Mouse (Mus musculus) cerebellum, postnatal 36 days (tissue): ENCODE results near the gene Asb15.

Experiments
- DNase-seq, 2 experiments: peaks; one replicate each; pipeline ENCODE4 v3.0.0; 2021 to 2022; ENCODE audit warnings: mixed read lengths in 2 of 2

Gene Asb15

DNA sequence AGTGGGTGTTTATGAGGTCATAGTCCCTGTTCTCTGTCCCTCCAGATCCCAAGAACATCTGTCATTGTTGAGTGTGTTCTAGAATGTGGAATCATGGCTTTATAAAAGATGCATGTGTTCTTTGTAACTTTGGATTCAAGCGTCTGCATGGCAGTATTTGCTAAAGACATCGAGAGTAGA lies at the start of gene Asb15:
Gene Asb15, plus strand, starts transcription at position 81 of the 180 bp plus-strand sequence.
- DNase-seq: no peak

DNA sequence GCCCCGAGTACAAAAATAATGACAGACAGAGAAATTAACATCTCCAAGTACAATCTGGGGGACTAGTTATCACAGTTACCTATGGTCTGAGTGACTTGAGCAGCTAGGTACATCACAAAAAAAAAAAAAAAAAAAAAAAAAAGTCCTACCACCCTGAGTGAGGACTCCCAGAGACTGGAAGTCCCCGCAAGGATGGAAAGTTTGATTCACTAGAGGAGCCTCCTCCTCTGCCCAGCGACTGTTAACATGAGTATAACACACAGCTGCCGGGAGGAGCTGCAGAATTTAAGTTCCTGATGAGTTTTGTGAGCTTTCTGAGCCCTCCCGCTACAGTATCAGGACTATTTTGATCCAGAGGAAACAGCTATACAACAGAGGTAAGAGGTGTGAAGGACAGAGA lies 41.4 kb upstream of the Asb15 start:
- no peak for DNase-seq

GRCm38 (mm10) chr6:24490341-24490740 lies 37.6 kb upstream of the Asb15 start:
- DNase-seq: no peak

DNA sequence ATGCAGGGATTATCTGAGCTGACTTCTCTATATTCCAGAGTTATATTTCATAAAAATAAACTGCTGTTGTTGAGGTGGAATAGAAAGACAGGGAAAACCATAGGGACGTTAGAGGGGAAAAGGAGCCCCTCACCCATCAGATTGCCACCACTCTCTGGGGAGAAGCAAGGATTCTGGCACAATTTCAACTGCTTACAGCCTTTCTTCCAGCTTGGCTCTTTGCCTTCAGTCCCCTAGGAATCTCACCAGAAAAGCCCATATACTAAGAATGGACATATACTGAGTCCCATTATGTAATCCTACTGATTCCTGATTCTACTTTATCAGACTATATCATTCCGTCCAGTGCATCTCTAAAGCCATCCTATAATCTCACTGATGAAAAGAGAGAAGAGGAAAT lies 23.8 kb upstream of the Asb15 start:
- no peak for DNase-seq

- DNase-seq: peak; percentile 34 to 45
These were observed 13.2 kb upstream of the Asb15 start, which contains the start of gene Iqub for GRCm38 (mm10) chr6:24514552-24515284. Gene Iqub (minus strand): TSS chr6:24515067.

DNA sequence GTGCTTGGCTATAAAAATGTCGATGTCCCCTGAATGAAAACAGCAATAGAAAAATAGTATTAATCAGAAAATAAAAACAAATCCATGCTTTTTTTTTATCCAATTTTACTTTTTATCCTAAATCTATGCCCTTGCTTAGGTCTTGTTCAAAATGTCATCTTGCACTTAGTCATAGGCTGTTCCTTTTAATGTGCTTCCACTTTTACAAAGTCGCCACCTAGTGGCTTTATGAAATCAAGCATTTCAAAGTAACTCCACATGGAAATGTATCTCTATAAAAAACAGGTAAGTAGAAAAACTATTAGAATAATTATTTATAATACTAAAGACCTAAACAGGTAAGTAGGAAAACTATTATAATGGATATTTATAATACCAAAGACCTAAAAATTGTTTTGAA lies 11.7 kb upstream of the Asb15 start:
- no peak for DNase-seq

- DNase-seq: no peak
These were observed 2.2 kb upstream of the Asb15 start for GRCm38 (mm10) chr6:24525705-24526104.

GRCm38 (mm10) chr6:24527155-24528063 lies 535 bp upstream of the Asb15 start, which contains the start of gene Ndufa5:
Gene Ndufa5 (minus strand): TSS chr6:24528013.
- peak; percentile 90 to 95 for DNase-seq

- peak; percentile 26 to 64 for DNase-seq
These were observed 2.2 kb downstream of the Asb15 start for GRCm38 (mm10) chr6:24530166-24530565.

GRCm38 (mm10) chr6:24530711-24531420 lies 2.9 kb downstream of the Asb15 start:
- peak in 1 of 2 experiments; percentile 10 for DNase-seq

DNA sequence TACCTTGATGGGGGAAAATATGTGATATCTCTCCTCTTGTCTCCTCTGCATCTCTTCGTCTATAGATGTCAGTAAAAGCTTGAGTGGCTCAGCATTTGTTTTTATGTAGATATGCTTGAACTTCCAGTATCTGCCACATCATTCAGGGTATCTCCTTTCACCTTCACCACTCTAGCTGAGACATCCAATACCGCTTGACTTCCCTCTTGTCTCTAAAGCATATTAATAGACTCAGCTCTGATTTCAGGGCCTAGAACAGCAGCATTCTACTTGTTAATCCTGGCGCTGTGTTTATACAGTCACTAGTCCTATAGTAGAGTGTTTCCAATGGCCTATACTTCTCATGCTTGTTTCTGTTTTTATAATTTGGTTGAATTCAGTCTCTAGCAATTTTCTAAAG lies 4.9 kb downstream of the Asb15 start:
- no peak for DNase-seq

DNA sequence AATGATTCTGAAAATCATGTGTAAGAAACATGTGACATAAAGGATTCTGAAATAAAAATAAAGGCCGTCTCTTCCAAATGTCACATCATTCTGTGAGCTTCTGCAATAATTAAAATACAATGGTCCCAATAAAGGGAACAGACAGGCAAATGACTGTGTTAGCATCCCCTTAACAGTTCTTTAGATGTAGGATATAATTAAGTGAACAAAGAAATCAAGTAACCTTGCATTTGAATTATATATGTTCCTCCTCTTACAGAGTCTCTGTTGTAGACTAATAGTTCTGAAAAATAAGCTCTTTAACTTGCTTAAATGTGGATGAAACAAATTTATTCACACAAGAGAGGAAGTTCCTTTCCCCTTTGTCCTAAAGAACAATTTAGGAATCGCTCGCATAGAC lies 10.5 kb downstream of the Asb15 start:
- DNase-seq: no peak

DNA sequence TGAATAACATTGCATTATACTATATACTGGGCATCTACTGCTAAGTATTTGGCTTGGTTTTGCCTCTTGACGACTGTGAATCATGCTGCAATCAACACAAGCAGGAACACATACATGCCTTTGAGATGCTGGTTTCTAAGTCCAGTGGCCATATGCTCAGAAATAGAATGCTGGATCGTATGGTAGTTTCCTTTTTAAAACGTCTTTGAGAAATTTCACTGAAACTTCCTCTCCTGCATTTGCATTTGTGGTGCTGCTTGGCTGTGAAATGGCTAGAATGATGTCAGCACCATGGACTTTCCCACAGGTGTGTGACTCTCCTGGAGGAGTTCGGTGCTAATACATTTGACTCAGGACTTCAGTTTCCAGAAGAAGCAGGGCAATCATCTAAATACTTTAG lies 12.2 kb downstream of the Asb15 start:
- DNase-seq: no peak

DNA sequence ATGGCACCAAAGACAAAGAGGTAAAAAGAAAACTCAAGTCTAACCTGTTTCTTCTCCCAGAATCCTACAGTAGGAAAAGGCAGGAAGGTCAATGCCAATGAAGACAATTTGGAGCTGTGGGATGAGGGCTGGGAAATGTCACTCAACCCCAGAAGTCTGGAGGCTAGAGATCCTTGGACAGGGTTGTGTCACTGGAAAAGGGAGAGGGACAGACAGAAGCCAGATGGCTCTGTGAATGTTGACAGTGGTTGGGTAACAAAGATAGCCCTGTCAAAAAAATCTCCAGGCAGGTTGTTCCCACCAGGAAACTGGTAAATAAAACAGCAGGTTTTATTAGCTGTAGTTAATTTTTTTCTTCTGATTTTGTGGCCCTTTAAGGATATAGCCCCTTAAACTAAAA lies 14.4 kb downstream of the Asb15 start:
- no peak for DNase-seq

GRCm38 (mm10) chr6:24543119-24543591 lies 15.2 kb downstream of the Asb15 start:
- peak; percentile 22 to 39 for DNase-seq

GRCm38 (mm10) chr6:24546716-24547420 lies 18.9 kb downstream of the Asb15 start:
- DNase-seq: no peak

DNA sequence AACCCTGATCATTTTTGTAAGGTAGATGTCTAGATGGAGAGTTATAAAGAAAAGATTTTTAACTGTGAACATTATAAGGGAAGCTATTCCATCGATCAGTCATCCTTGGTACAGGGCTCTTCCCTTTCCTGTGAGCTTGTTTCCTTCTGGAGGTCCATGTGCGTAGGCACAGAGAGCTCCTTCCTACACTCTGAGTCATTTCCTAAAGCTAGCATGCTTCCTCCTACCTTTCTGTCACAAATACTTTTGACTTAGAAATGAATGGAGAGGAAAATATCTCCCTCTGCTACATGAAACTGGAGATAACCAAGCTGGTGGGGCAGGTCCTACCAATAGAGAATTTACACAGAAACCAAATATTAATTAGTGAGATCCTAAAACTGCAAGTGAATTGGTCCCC lies 21.9 kb downstream of the Asb15 start:
- DNase-seq: no peak

DNA sequence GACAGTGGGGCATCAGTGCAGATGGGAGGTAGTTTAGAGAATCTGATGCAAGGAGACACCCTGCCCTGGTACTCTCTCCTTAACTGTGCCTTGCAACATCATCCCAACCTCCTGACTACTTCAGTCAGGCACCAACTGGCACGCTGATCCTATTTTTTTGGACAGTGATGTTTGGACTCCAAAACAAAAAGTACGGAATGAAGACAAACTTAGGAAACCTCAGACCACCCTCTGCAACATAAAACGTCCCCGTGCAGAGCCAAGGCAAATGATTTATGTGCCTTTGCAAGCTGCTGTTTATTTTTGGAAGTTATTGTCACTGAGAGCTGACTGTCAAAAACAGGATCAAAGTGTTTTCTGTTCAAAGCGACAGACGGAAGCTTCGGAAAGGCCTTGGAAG lies 24.1 kb downstream of the Asb15 start:
- no peak for DNase-seq

GRCm38 (mm10) chr6:24554427-24555086 lies 26.6 kb downstream of the Asb15 start:
- DNase-seq: no peak

- no peak for DNase-seq
These were observed 27.5 kb downstream of the Asb15 start for GRCm38 (mm10) chr6:24555488-24555887.

DNA sequence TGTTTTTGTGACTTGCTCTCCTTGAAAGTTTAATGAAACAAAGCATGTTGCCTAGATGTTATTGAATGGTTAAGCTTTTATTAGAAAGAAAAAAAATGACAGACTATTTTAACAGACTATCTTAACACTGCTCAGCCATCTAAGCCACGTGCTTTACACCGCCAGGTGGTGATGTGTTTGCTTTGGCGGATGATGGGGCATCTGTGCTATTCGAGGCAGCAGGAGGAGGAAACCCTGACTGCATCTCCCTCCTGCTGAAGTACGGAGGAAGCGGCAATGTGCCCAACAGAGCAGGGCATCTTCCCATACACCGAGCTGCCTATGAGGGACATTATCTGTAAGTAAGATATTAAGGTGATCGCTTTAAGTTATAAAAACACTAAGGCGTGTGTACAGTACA lies 36.1 kb downstream of the Asb15 start:
- peak; percentile 31 to 48 for DNase-seq

GRCm38 (mm10) chr6:24564886-24565285 lies 36.9 kb downstream of the Asb15 start:
- no peak for DNase-seq
